Mouse (Mus musculus): ENCODE data around the gene Slc13a2. TPM values are rescaled to one million over a fixed set of nuclear protein-coding genes. Genes with fewer than 3 reads are reported as not detected.

Gene Slc13a2
- total RNA-seq, 1 experiment = 0.13 TPM

DNA sequence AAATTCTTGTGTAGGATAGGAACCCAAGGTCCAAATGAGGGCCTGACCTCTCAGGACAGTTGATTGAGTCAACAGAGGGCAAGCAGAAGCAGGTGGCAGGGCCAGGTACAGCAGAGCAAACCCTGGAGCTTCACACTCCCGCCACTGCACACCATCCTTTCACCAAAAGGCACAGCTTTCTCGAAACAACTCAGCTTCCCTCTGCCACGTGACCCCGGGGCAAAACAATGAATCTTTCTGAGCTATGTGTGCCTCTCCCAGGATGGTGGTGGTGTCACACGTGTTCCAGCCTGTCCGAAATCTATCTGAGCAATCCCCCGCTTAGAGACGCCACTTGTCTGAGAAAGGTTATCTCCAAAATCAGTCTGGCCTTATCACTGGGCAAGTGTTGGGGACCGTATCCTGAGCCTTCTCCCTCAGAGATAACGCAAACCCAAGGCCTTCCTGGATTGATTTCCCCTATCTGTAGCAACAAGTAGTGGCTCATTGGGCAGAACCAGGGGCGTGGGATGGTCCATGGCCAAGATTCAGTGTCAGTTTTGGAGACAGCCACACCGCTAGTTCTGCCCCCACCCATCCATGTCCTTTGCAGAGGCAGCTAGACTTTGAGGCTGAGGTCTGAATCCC is 1.6 kb downstream of the Slc13a2 start:
- Histone ChIP-seq H3K4me3 (ENCODE audit: insufficient read depth in 1 of 2, low read depth in 1 of 2, low read length in 2 of 2, poor library complexity in 1 of 2, severe bottlenecking in 1 of 2) (no peak overlapping the region), H3K9ac (ENCODE audit: insufficient read depth, low read depth, low read length, poor library complexity, severe bottlenecking) (no peak overlapping the region; the same call in 1 of the 2 replicates), H3K9me3 (ENCODE audit: control insufficient read depth, insufficient read depth, low read depth, low read length) (no peaks in the 10 kb centered on the region), H3K36me3 (ENCODE audit: control insufficient read depth, insufficient read depth, low read length, poor library complexity, severe bottlenecking) (no peaks in the 10 kb centered on the region), H3K27ac (ENCODE audit: insufficient read depth, low read depth, low read length, poor library complexity, severe bottlenecking) (no peak overlapping the region), H3K4me1 (ENCODE audit: control insufficient read depth in 2 of 2, insufficient read depth in 2 of 2, low read length in 2 of 2, poor library complexity in 1 of 2) (peaks cover 7 to 23% of the 10 kb centered on the region in 2 experiments)
- no peak for TF ChIP-seq ZNF384 (IDR thresholded peaks at IDR 0.05; ENCODE audit: low read depth, low read length)
- no peak for TF ChIP-seq ZC3H11A (IDR thresholded peaks at IDR 0.05; ENCODE audit: borderline replicate concordance, low read depth, low read length)
- TF ChIP-seq HCFC1 (IDR thresholded peaks at IDR 0.05; ENCODE audit: borderline replicate concordance, insufficient read depth, low read length) = no peak
- TF ChIP-seq CHD2 (IDR thresholded peaks at IDR 0.05; ENCODE audit: low read depth, low read length) = no peak
- TF ChIP-seq MAFK (IDR thresholded peaks at IDR 0.05; ENCODE audit: insufficient read depth, low read depth, low read length) = no peak
- in situ Hi-C loops (cut with MboI; ENCODE audit: low sequenced_read_pairs in 2 of 2, unreplicated experiment in 2 of 2) = no loop called here
- no peak for DNase-seq (ENCODE audit: low read depth, low spot score)

DNA sequence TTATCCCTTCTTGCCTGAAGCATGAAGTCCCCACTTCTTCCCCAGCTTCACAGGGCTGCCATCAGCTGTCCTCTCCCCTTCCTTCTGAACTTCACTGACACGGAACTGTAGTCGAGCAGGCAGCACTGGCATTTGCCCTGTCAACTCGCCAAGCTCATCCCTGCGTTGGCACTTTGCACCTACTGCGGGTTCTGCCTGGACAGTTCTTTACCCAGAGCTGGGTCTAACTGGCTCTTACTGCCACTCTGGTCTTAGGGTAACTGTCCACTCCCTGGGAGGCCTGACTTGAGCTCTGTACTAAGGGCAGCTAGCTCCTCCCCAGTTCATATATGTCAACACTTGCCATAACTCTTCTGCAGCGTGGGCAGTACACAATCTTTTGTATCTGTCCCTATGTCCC is 5.2 kb downstream of the Slc13a2 start:
- in situ Hi-C loops (cut with MboI; ENCODE audit: low sequenced_read_pairs in 2 of 2, unreplicated experiment in 2 of 2) = no loop called here
- TF ChIP-seq ZNF384 (IDR thresholded peaks at IDR 0.05; ENCODE audit: low read depth, low read length) (no peak), MAFK (IDR thresholded peaks at IDR 0.05; ENCODE audit: insufficient read depth, low read depth, low read length) (no peak), CHD2 (IDR thresholded peaks at IDR 0.05; ENCODE audit: low read depth, low read length) (no peak), HCFC1 (IDR thresholded peaks at IDR 0.05; ENCODE audit: borderline replicate concordance, insufficient read depth, low read length) (no peak)
- no peaks in the 10 kb centered on the region for H3K36me3 ChIP-seq (ENCODE audit: control insufficient read depth, insufficient read depth, low read length, poor library complexity, severe bottlenecking)
- DNase-seq (ENCODE audit: low read depth, low spot score) = no peak
- H3K9ac ChIP-seq (ENCODE audit: insufficient read depth, low read depth, low read length, poor library complexity, severe bottlenecking) = no peak overlapping the region
- no peaks in the 10 kb centered on the region for H3K9me3 ChIP-seq (ENCODE audit: control insufficient read depth, insufficient read depth, low read depth, low read length)
- peaks cover 7 to 20% of the 10 kb centered on the region in 2 experiments for H3K4me1 ChIP-seq (ENCODE audit: control insufficient read depth in 2 of 2, insufficient read depth in 2 of 2, low read length in 2 of 2, poor library complexity in 1 of 2)
- no peak overlapping the region for H3K4me3 ChIP-seq (ENCODE audit: insufficient read depth in 1 of 2, low read depth in 1 of 2, low read length in 2 of 2, poor library complexity in 1 of 2, severe bottlenecking in 1 of 2)
- no peak overlapping the region for H3K27ac ChIP-seq (ENCODE audit: insufficient read depth, low read depth, low read length, poor library complexity, severe bottlenecking)

DNA sequence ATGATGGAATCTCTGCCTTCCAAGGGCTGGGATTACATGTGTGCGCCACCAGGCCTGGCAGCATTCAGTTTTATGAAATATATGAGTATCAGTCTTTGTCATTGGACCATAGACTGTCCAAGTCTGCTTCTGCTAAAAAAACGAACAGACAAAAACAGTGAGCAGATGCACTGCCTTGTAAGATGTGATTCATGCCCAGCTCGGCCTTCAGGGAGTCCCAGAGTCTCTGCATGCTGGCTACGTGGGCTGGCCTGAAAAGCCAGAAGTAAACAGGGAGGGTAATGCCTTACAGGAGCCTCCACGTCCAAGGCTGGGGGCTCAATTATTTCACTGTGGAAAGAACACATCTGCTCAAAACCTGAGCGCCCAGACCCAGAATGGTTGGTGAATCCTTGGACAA is 9.2 kb downstream of the Slc13a2 start:
- H3K36me3 ChIP-seq (ENCODE audit: control insufficient read depth, insufficient read depth, low read length, poor library complexity, severe bottlenecking) = no peaks in the 10 kb centered on the region
- 0 out of 4 replicates have a peak, but pooled peaks cover 0 to 2% of the 10 kb centered on the region in 2 experiments for H3K4me1 ChIP-seq (ENCODE audit: control insufficient read depth in 2 of 2, insufficient read depth in 2 of 2, low read length in 2 of 2, poor library complexity in 1 of 2)
- H3K9ac ChIP-seq (ENCODE audit: insufficient read depth, low read depth, low read length, poor library complexity, severe bottlenecking) = no peak overlapping the region
- H3K4me3 ChIP-seq (ENCODE audit: insufficient read depth in 1 of 2, low read depth in 1 of 2, low read length in 2 of 2, poor library complexity in 1 of 2, severe bottlenecking in 1 of 2) = no peak overlapping the region
- DNase-seq (ENCODE audit: low read depth, low spot score) = no peak
- H3K9me3 ChIP-seq (ENCODE audit: control insufficient read depth, insufficient read depth, low read depth, low read length) = no peaks in the 10 kb centered on the region
- H3K27ac ChIP-seq (ENCODE audit: insufficient read depth, low read depth, low read length, poor library complexity, severe bottlenecking) = no peak overlapping the region
- TF ChIP-seq ZC3H11A (IDR thresholded peaks at IDR 0.05; ENCODE audit: borderline replicate concordance, low read depth, low read length) (no peak), MAFK (IDR thresholded peaks at IDR 0.05; ENCODE audit: insufficient read depth, low read depth, low read length) (no peak), ZNF384 (IDR thresholded peaks at IDR 0.05; ENCODE audit: low read depth, low read length) (no peak), HCFC1 (IDR thresholded peaks at IDR 0.05; ENCODE audit: borderline replicate concordance, insufficient read depth, low read length) (no peak), CHD2 (IDR thresholded peaks at IDR 0.05; ENCODE audit: low read depth, low read length) (no peak)
- in situ Hi-C loops (cut with MboI; ENCODE audit: low sequenced_read_pairs in 2 of 2, unreplicated experiment in 2 of 2) = no loop called here

DNA sequence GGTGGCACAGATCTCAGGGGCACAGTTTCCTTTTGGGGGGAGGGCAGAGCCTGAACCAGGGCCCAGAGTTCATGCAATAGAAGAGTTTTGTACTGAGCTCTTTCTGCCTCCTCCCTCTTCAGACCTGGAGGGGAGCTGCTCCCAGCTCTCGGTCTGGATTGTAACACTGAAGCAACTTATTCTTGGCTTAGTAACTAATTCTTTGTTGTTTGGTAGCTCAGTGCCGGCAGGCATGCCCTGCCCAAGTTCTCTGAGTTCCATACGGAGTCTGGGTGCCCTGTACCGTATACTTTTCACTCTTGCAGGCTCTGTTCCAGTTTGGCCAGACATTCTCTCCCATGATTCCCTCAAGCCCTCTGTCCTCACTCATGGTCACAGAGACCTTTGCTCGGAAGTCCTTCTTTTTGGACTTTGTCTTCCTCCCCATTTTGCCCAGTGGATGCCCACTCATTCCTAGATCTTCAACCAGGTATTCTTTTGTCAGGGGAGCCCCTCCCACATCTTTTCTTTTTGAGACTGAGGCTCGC is 9.6 kb downstream of the Slc13a2 start:
- Histone ChIP-seq H3K9me3 (ENCODE audit: control insufficient read depth, insufficient read depth, low read depth, low read length) (no peaks in the 10 kb centered on the region), H3K36me3 (ENCODE audit: control insufficient read depth, insufficient read depth, low read length, poor library complexity, severe bottlenecking) (no peaks in the 10 kb centered on the region), H3K4me1 (ENCODE audit: control insufficient read depth in 2 of 2, insufficient read depth in 2 of 2, low read length in 2 of 2, poor library complexity in 1 of 2) (0 out of 4 replicates have a peak, but pooled peaks cover 0 to 2% of the 10 kb centered on the region in 2 experiments), H3K4me3 (ENCODE audit: insufficient read depth in 1 of 2, low read depth in 1 of 2, low read length in 2 of 2, poor library complexity in 1 of 2, severe bottlenecking in 1 of 2) (no peak overlapping the region), H3K27ac (ENCODE audit: insufficient read depth, low read depth, low read length, poor library complexity, severe bottlenecking) (no peak overlapping the region), H3K9ac (ENCODE audit: insufficient read depth, low read depth, low read length, poor library complexity, severe bottlenecking) (no peak overlapping the region)
- in situ Hi-C loops (cut with MboI; ENCODE audit: low sequenced_read_pairs in 2 of 2, unreplicated experiment in 2 of 2) = no loop called here
- no peak for TF ChIP-seq HCFC1 (IDR thresholded peaks at IDR 0.05; ENCODE audit: borderline replicate concordance, insufficient read depth, low read length)
- no peak for TF ChIP-seq ZNF384 (IDR thresholded peaks at IDR 0.05; ENCODE audit: low read depth, low read length)
- TF ChIP-seq ZC3H11A (IDR thresholded peaks at IDR 0.05; ENCODE audit: borderline replicate concordance, low read depth, low read length) = no peak
- TF ChIP-seq MAFK (IDR thresholded peaks at IDR 0.05; ENCODE audit: insufficient read depth, low read depth, low read length) = no peak
- TF ChIP-seq CHD2 (IDR thresholded peaks at IDR 0.05; ENCODE audit: low read depth, low read length) = no peak
- no peak for DNase-seq (ENCODE audit: low read depth, low spot score)
